Mouse (Mus musculus) thymus, adult 2 months (tissue): ENCODE measurements around the gene Scarb1.
A peak's percentile ranks its signal among the peaks of the same experiment; 100 is the strongest.

Experiments used
- CTCF ChIP-seq: fragments of 200-500 bp; IDR thresholded peaks from 2 replicates; pipeline ENCODE4 v1.5.1; 2012; ENCODE audit warnings: mild to moderate bottlenecking, control low read depth, low read length, moderate library complexity, borderline replicate concordance; ENCODE audit not compliant: control insufficient read depth, poor library complexity, insufficient read depth; ENCODE audit errors: extremely low read depth
- POLR2A ChIP-seq: fragments of 200-500 bp; IDR thresholded peaks from 2 replicates; pipeline ENCODE4 v1.6.1; 2012; ENCODE audit warnings: mild to moderate bottlenecking, low read length, control low read depth, moderate library complexity; ENCODE audit not compliant: control insufficient read depth, poor library complexity, insufficient read depth; ENCODE audit errors: extremely low read depth

DNA sequence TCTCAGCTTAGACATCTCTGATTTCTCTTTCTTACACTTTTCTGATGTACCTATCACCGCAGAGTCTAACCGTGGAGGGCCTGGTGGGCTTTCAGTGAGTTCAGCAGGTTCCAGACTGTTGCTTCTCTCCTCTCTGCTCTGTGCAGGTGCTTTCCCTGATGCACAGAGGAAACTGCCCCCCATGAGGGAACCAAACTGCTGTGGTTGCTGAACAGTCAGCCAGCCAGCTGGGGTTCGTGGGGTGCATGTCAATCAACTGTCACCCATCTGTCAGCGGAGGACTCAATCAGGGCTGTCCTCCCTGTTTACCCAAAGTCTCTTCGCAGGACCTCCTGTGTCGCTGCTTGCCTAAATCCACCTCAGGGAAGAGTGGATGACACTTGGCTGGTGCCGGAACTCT lies 36.3 kb upstream of the Scarb1 start:
- TF ChIP-seq CTCF = no peak
- TF ChIP-seq POLR2A = 0 out of 2 replicates have a peak, but pooled peaks have one; percentile 42
